Mouse (Mus musculus) spleen, adult 2 months (tissue): ENCODE results near the gene Gm10229.
"Not testable (repeated sequence)": the region's sequence is repeated elsewhere in the genome, so short reads cannot be mapped to it uniquely, and the experiment has no call there.

ENCODE experiments used
- CTCF ChIP-seq: fragments of 200-500 bp; IDR thresholded peaks from 2 replicates; pipeline ENCODE4 v1.5.1; 2011; ENCODE audit warnings: mild to moderate bottlenecking, inconsistent platforms; ENCODE audit not compliant: insufficient read depth, insufficient read length, insufficient replicate concordance; ENCODE audit errors: extremely low read depth
- POLR2A ChIP-seq: fragments of 200-500 bp; IDR thresholded peaks from 2 replicates; pipeline ENCODE4 v1.6.1; 2011; ENCODE audit warnings: low read depth, low read length, inconsistent platforms

DNA sequence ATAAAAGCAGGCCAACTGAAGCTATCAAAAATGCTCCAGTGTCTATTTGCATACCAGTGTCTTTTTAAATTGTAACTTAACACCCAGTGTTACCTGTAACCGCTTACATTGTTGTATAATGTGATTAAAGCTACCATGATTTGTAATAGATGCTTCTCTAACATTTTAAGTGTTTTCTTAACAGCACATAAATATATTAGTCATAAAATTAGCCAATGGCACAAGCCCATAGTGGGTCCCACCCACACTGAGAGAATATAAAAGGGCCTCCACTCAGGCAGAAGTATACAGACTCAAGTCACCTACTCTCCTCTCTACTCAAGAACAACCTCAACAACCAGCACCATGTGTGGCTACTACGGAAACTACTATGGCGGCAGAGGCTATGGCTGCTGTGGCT is at the start of gene Gm10229:
- TF ChIP-seq CTCF, POLR2A: not testable (repeated sequence)
